Comparison of ENCODE assay signal across 12 mouse cellular contexts in the genomic region with DNA sequence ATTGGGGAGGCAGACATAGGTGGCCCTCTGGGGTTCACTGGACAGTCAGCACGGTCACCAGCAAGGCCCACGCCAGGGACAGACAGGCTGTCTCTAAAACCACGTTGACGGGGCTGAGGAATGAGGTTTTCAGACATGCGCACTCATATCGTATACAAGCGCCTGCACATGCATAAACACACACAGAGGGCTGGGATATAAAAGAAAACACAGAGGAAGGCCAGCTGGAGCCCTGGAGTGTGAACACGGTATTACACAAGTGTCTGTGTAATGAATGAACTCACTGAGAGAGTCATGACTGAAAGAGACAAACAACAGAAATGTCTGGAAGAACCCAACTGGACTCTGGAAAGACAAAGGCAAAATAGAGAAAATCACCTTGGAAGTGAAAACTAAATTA. TPM values are rescaled to one million over a fixed set of nuclear protein-coding genes. Genes with fewer than 3 reads are reported as not detected.
DNase-seq lines count a peak whose midpoint lies in the region; ATAC-seq lines count a peak whose summit lies in the region.
"Had no signal": no experiment of that assay in that cellular context is flagged by ENCODE, and none has a peak within 500 bp of the region (broad histone marks: within the 10 kb centered on the region; RNA-seq: fewer than 3 reads in every experiment).

No protein-coding gene starts in this region.

- H3K4me3 ChIP-seq in hindbrain, embryonic 11.5 days (ENCODE audit: low read depth, low read length), result no peak overlapping the region
- no peak overlapping the region for H3K4me3 ChIP-seq in hindbrain, embryonic 12.5 days
- H3K4me3 ChIP-seq: kidney, embryonic 15.5 days; left cerebral cortex, adult 2 months had no signal

- no peaks in the 10 kb centered on the region for H3K9me3 ChIP-seq in hindbrain, embryonic 11.5 days (ENCODE audit: control insufficient read depth, low read length)
- no peaks in the 10 kb centered on the region for H3K9me3 ChIP-seq in hindbrain, embryonic 12.5 days (replicated peaks)
- H3K9me3 ChIP-seq: kidney, embryonic 15.5 days had no signal

- H3K27me3 ChIP-seq in hindbrain, embryonic 11.5 days (ENCODE audit: control insufficient read depth, insufficient read depth, low read length), result no peaks in the 10 kb centered on the region
- H3K27me3 ChIP-seq in hindbrain, embryonic 12.5 days, result no peaks in the 10 kb centered on the region
- H3K27me3 ChIP-seq: kidney, embryonic 15.5 days had no signal

- no peak overlapping the region for H3K9ac ChIP-seq in hindbrain, embryonic 11.5 days (ENCODE audit: low read depth, low read length)
- H3K9ac ChIP-seq in hindbrain, embryonic 12.5 days, result no peak overlapping the region
- H3K9ac ChIP-seq: kidney, embryonic 15.5 days had no signal

- H3K27ac ChIP-seq in hindbrain, embryonic 11.5 days (ENCODE audit: low read depth, low read length), result no peak overlapping the region
- no peak overlapping the region; the same call in 1 of the 2 replicates for H3K27ac ChIP-seq in hindbrain, embryonic 12.5 days
- H3K27ac ChIP-seq: kidney, embryonic 15.5 days; left cerebral cortex, adult 2 months; macrophage had no signal

- no peak for ATAC-seq in hindbrain, embryonic 11.5 days (ENCODE audit: low FRiP score)
- ATAC-seq in hindbrain, embryonic 12.5 days (ENCODE audit: low FRiP score), result no peak
- no peak for ATAC-seq in megakaryocyte progenitor cell, adult 5-6 weeks (replicated peaks; ENCODE audit: poor library complexity)

- peak; percentile 25 for DNase-seq in hindbrain, embryonic 11.5 days (ENCODE audit: low spot score)
- DNase-seq in 416B (ENCODE audit: low read depth) (peak; percentile 37), R1 (ENCODE audit: low read depth, low spot score) (peak; percentile 25), adipocyte (ENCODE audit: low spot score) (no peak)
- peak; percentile 75 for DNase-seq in lung, postnatal 10 days
- DNase-seq in Muller cell, postnatal 12 days (ENCODE audit: inconsistent ontology term), result no peak
- DNase-seq: gastrocnemius, postnatal 25 days had no signal

- no peaks in the 10 kb centered on the region for H3K36me3 ChIP-seq in hindbrain, embryonic 11.5 days (ENCODE audit: control insufficient read depth, insufficient read depth, low read length)
- H3K36me3 ChIP-seq in hindbrain, embryonic 12.5 days, result no peaks in the 10 kb centered on the region

- 90% methylated on average over 8 of the region's 8 CpGs for WGBS in hindbrain, embryonic 11.5 days
- WGBS in hindbrain, embryonic 12.5 days, result 91% methylated on average over 8 of the region's 8 CpGs

- H3K4me2 ChIP-seq in hindbrain, embryonic 11.5 days (replicated peaks; ENCODE audit: low read depth, low read length), result no peak overlapping the region
- H3K4me2 ChIP-seq in hindbrain, embryonic 12.5 days (replicated peaks), result no peak overlapping the region
- H3K4me2 ChIP-seq: kidney, embryonic 15.5 days had no signal

- peaks cover 10% of the 10 kb centered on the region for H3K4me1 ChIP-seq in hindbrain, embryonic 11.5 days (replicated peaks; ENCODE audit: control insufficient read depth, insufficient read depth, low read length)
- peaks cover 30% of the 10 kb centered on the region for H3K4me1 ChIP-seq in hindbrain, embryonic 12.5 days

RNA-seq across cellular contexts. Expression of a gene that starts 47.8 kb away (rescaled TPM):
- 37.6 and 58.3 TPM in 2 replicates for polyA plus RNA-seq in hindbrain, embryonic 11.5 days (2014; fragmentation: Nextera tagmentation; extraction: Ambion mirVana)
- 46.1 and 50.6 TPM in 2 replicates for polyA plus RNA-seq in hindbrain, embryonic 12.5 days (2016; fragmentation: Nextera tagmentation; extraction: Ambion mirVana)
- 49.9 and 53.5 TPM in 2 replicates for total RNA-seq in megakaryocyte progenitor cell, adult 5-6 weeks (2015)
- 50.9 and 66.9 TPM in 2 replicates for total RNA-seq in megakaryocyte progenitor cell, adult 5-6 weeks (2017)

Comparison
In these comparisons a context has a peak if more than half of its experiments do, and no peak if none do; other contexts are left out.
1. DNase-seq: peak in hindbrain, embryonic 11.5 days (single experiment), 416B (single experiment), R1 (single experiment) and lung, postnatal 10 days (single experiment); none in Muller cell, postnatal 12 days (single experiment) and adipocyte (single experiment).